ENCODE assay signal across 25 mouse cellular contexts in the genomic region with DNA sequence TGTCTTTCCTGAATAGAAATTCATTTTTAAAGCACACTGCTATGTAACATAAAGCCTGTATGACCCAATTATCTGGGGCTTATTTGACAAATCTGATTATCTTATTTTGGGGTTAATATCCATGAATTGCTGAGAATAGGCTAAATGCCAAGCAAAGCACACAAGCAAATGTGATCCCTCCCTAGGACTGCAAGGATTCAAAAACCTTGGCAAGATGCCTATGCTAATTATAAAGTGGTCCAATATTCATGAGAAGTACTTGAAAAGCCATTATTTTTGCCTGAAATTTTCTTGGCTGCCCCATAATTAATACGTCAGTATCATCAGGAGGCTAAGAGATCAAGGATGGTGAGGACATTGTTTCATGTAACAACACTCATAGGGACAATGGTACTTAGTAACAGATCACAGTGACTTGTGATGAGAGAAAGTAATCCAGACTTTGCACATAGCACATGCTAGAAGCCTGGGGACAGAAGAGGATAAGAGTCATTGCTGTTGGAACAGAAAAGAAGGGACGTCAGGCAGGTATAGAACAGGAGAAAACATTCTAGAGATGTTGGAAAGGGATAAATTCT.
DNase-seq lines count a peak whose midpoint lies in the region; ATAC-seq lines count a peak whose summit lies in the region.
"Had no signal": no experiment of that assay in that cellular context is flagged by ENCODE, and none has a peak within 500 bp of the region (broad histone marks: within the 10 kb centered on the region; RNA-seq: fewer than 3 reads in every experiment).

No protein-coding gene starts in this region.

- 58% methylated on average over 2 of the region's 2 CpGs for WGBS in hindbrain, embryonic 13.5 days
- 77% methylated on average over 2 of the region's 2 CpGs for WGBS in hindbrain, embryonic 11.5 days
- 47% methylated on average over 2 of the region's 2 CpGs for WGBS in midbrain, embryonic 13.5 days
- WGBS in midbrain, embryonic 11.5 days: 67% methylated on average over 2 of the region's 2 CpGs
- WGBS in forebrain, embryonic 14.5 days: 12% methylated on average over 2 of the region's 2 CpGs
- 36% methylated on average over 2 of the region's 2 CpGs for WGBS in midbrain, embryonic 15.5 days

- ATAC-seq in hindbrain, embryonic 13.5 days (ENCODE audit: low FRiP score): peak; percentile 54; the same call in 1 of the 2 replicates
- ATAC-seq in hindbrain, embryonic 11.5 days (ENCODE audit: low FRiP score): no peak
- peak; percentile 77 for ATAC-seq in midbrain, embryonic 13.5 days
- no peak for ATAC-seq in midbrain, embryonic 11.5 days (ENCODE audit: low FRiP score)
- peak; percentile 88 for ATAC-seq in forebrain, embryonic 14.5 days
- ATAC-seq in midbrain, embryonic 15.5 days (replicated peaks): peak; percentile 74
- no peak for ATAC-seq in megakaryocyte, adult 5-6 weeks (ENCODE audit: poor library complexity, severe bottlenecking)
- ATAC-seq: intestine, embryonic 16.5 days; lung, postnatal 0 days; Patski had no signal

- H3K9me3 ChIP-seq in hindbrain, embryonic 13.5 days: no peaks in the 10 kb centered on the region
- no peaks in the 10 kb centered on the region for H3K9me3 ChIP-seq in hindbrain, embryonic 11.5 days (ENCODE audit: control insufficient read depth, low read length)
- H3K9me3 ChIP-seq in midbrain, embryonic 13.5 days: no peaks in the 10 kb centered on the region
- H3K9me3 ChIP-seq in midbrain, embryonic 11.5 days (ENCODE audit: control insufficient read depth, low read length): no peaks in the 10 kb centered on the region
- H3K9me3 ChIP-seq in forebrain, embryonic 14.5 days (replicated peaks; ENCODE audit: control insufficient read depth, low read length): no peaks in the 10 kb centered on the region
- no peaks in the 10 kb centered on the region for H3K9me3 ChIP-seq in midbrain, embryonic 15.5 days
- H3K9me3 ChIP-seq: embryonic facial prominence, embryonic 15.5 days; limb, embryonic 15.5 days; liver, embryonic 15.5 days had no signal

- no peaks in the 10 kb centered on the region for H3K36me3 ChIP-seq in hindbrain, embryonic 13.5 days
- H3K36me3 ChIP-seq in hindbrain, embryonic 11.5 days (ENCODE audit: control insufficient read depth, insufficient read depth, low read length): no peaks in the 10 kb centered on the region
- no peaks in the 10 kb centered on the region for H3K36me3 ChIP-seq in midbrain, embryonic 13.5 days
- H3K36me3 ChIP-seq in midbrain, embryonic 11.5 days (ENCODE audit: control insufficient read depth, insufficient read depth, low read length): no peaks in the 10 kb centered on the region
- H3K36me3 ChIP-seq in forebrain, embryonic 14.5 days (ENCODE audit: control insufficient read depth, insufficient read depth, low read length): no peaks in the 10 kb centered on the region
- H3K36me3 ChIP-seq in midbrain, embryonic 15.5 days (replicated peaks): no peaks in the 10 kb centered on the region
- H3K36me3 ChIP-seq: embryonic facial prominence, embryonic 15.5 days; limb, embryonic 15.5 days; liver, embryonic 15.5 days had no signal

- no peak overlapping the region for H3K27ac ChIP-seq in hindbrain, embryonic 13.5 days
- H3K27ac ChIP-seq in hindbrain, embryonic 11.5 days (ENCODE audit: low read depth, low read length): no peak overlapping the region
- no peak overlapping the region for H3K27ac ChIP-seq in midbrain, embryonic 13.5 days
- H3K27ac ChIP-seq in midbrain, embryonic 11.5 days (ENCODE audit: low read depth, low read length): no peak overlapping the region
- no peak overlapping the region for H3K27ac ChIP-seq in forebrain, embryonic 14.5 days (ENCODE audit: low read depth, low read length)
- no peak overlapping the region for H3K27ac ChIP-seq in midbrain, embryonic 15.5 days
- H3K27ac ChIP-seq: embryonic facial prominence, embryonic 15.5 days; limb, embryonic 15.5 days; liver, embryonic 15.5 days had no signal

- H3K4me3 ChIP-seq in hindbrain, embryonic 13.5 days: no peak overlapping the region
- H3K4me3 ChIP-seq in hindbrain, embryonic 11.5 days (ENCODE audit: low read depth, low read length): no peak overlapping the region
- H3K4me3 ChIP-seq in midbrain, embryonic 13.5 days (replicated peaks): no peak overlapping the region
- no peak overlapping the region for H3K4me3 ChIP-seq in midbrain, embryonic 11.5 days (ENCODE audit: low read depth, low read length)
- H3K4me3 ChIP-seq in forebrain, embryonic 14.5 days (ENCODE audit: low read depth, low read length): no peak overlapping the region
- H3K4me3 ChIP-seq in midbrain, embryonic 15.5 days: no peak overlapping the region
- H3K4me3 ChIP-seq: embryonic facial prominence, embryonic 15.5 days; limb, embryonic 15.5 days; liver, embryonic 15.5 days had no signal

- H3K4me2 ChIP-seq in hindbrain, embryonic 13.5 days: no peak overlapping the region
- no peak overlapping the region for H3K4me2 ChIP-seq in hindbrain, embryonic 11.5 days (replicated peaks; ENCODE audit: low read depth, low read length)
- H3K4me2 ChIP-seq in midbrain, embryonic 13.5 days (replicated peaks): no peak overlapping the region
- H3K4me2 ChIP-seq in midbrain, embryonic 11.5 days: no peak overlapping the region
- H3K4me2 ChIP-seq in forebrain, embryonic 14.5 days (ENCODE audit: low read length): no peak overlapping the region
- H3K4me2 ChIP-seq in midbrain, embryonic 15.5 days: no peak overlapping the region
- H3K4me2 ChIP-seq: embryonic facial prominence, embryonic 15.5 days; heart, embryonic 11.5 days; limb, embryonic 15.5 days; liver, embryonic 15.5 days had no signal

- no peak overlapping the region for H3K9ac ChIP-seq in hindbrain, embryonic 13.5 days
- H3K9ac ChIP-seq in hindbrain, embryonic 11.5 days (ENCODE audit: low read depth, low read length): no peak overlapping the region
- no peak overlapping the region for H3K9ac ChIP-seq in midbrain, embryonic 13.5 days (replicated peaks)
- H3K9ac ChIP-seq in midbrain, embryonic 11.5 days (ENCODE audit: low read length): no peak overlapping the region
- H3K9ac ChIP-seq in forebrain, embryonic 14.5 days (ENCODE audit: low read length): no peak overlapping the region
- H3K9ac ChIP-seq in midbrain, embryonic 15.5 days: no peak overlapping the region
- H3K9ac ChIP-seq: embryonic facial prominence, embryonic 15.5 days; limb, embryonic 15.5 days; liver, embryonic 15.5 days had no signal

- H3K27me3 ChIP-seq in hindbrain, embryonic 13.5 days: no peaks in the 10 kb centered on the region
- H3K27me3 ChIP-seq in hindbrain, embryonic 11.5 days (ENCODE audit: control insufficient read depth, insufficient read depth, low read length): no peaks in the 10 kb centered on the region
- no peaks in the 10 kb centered on the region for H3K27me3 ChIP-seq in midbrain, embryonic 13.5 days
- no peaks in the 10 kb centered on the region for H3K27me3 ChIP-seq in midbrain, embryonic 11.5 days (ENCODE audit: control insufficient read depth, insufficient read depth, low read length)
- H3K27me3 ChIP-seq in forebrain, embryonic 14.5 days (replicated peaks; ENCODE audit: control insufficient read depth, insufficient read depth, low read length): no peaks in the 10 kb centered on the region
- H3K27me3 ChIP-seq in midbrain, embryonic 15.5 days (replicated peaks): no peaks in the 10 kb centered on the region
- H3K27me3 ChIP-seq: embryonic facial prominence, embryonic 15.5 days; limb, embryonic 15.5 days; liver, embryonic 15.5 days; Patski had no signal

- no peak for DNase-seq in hindbrain, embryonic 11.5 days (ENCODE audit: low spot score)
- no peak for DNase-seq in midbrain, embryonic 11.5 days (ENCODE audit: low spot score, missing footprints)
- DNase-seq in forebrain, embryonic 14.5 days (ENCODE audit: low spot score): peak; percentile 94
- DNase-seq in spleen, adult 18-20 months: no peak
- DNase-seq: adrenal gland, adult 2 months; cerebellum, adult 8-10 months; cerebellum, postnatal 36 days; embryo, embryonic 11 days; gastrocnemius, postnatal 14 days; heart, adult 11 months; kidney, adult 9 months; kidney, postnatal 25 days; layer of hippocampus, postnatal 36 days; right cerebral cortex, postnatal 14 days had no signal

- no peaks in the 10 kb centered on the region; the same call in 1 of the 2 replicates for H3K4me1 ChIP-seq in hindbrain, embryonic 13.5 days (replicated peaks)
- no peaks in the 10 kb centered on the region for H3K4me1 ChIP-seq in hindbrain, embryonic 11.5 days (replicated peaks; ENCODE audit: control insufficient read depth, insufficient read depth, low read length)
- H3K4me1 ChIP-seq in midbrain, embryonic 13.5 days (replicated peaks): no peaks in the 10 kb centered on the region
- no peaks in the 10 kb centered on the region for H3K4me1 ChIP-seq in midbrain, embryonic 11.5 days (ENCODE audit: control insufficient read depth, insufficient read depth, low read length)
- H3K4me1 ChIP-seq in forebrain, embryonic 14.5 days (ENCODE audit: control insufficient read depth, insufficient read depth, low read length): peaks cover 7% of the 10 kb centered on the region
- no peaks in the 10 kb centered on the region for H3K4me1 ChIP-seq in midbrain, embryonic 15.5 days
- H3K4me1 ChIP-seq: embryonic facial prominence, embryonic 15.5 days; limb, embryonic 15.5 days; liver, embryonic 15.5 days had no signal

Comparison
In these comparisons a context has a peak if more than half of its experiments do, and no peak if none do; other contexts are left out.
1. ATAC-seq: peak in hindbrain, embryonic 13.5 days (single experiment), midbrain, embryonic 13.5 days (single experiment), forebrain, embryonic 14.5 days (single experiment) and midbrain, embryonic 15.5 days (single experiment); none in hindbrain, embryonic 11.5 days (single experiment), midbrain, embryonic 11.5 days (single experiment) and megakaryocyte, adult 5-6 weeks (single experiment).